Mouse (Mus musculus) lung, embryonic 14.5 days (tissue): ENCODE data around the gene Cacna1g. TPM values are rescaled to one million over a fixed set of nuclear protein-coding genes. Genes with fewer than 3 reads are reported as not detected.

Experiments used
- ATAC-seq: fragments of 200-750 bp; cut with Nextera tagmentation; 2 replicates; pipeline ENCODE4 v1.8.0; 2017; ENCODE audit warnings: mild to moderate bottlenecking, moderate TSS enrichment, moderate library complexity; ENCODE audit not compliant: insufficient read depth
- DNase-seq: peaks from one replicate; pipeline ENCODE4 v3.0.0-alpha.2; 2015
- H3K27ac ChIP-seq: fragments of 300-500 bp; sonication (generic); 2 replicates; pipeline ENCODE4 v1.5.1; 2014; ENCODE audit warnings: low read depth, mild to moderate bottlenecking, moderate library complexity
- H3K27me3 ChIP-seq: fragments of 300-500 bp; sonication (generic); 2 replicates; pipeline ENCODE4 v1.6.1; 2014; ENCODE audit warnings: low read length, control low read depth; ENCODE audit not compliant: insufficient read depth
- H3K36me3 ChIP-seq: fragments of 300-500 bp; sonication (generic); 2 replicates; pipeline ENCODE4 v1.6.1; 2014; ENCODE audit warnings: control low read depth; ENCODE audit not compliant: insufficient read depth
- H3K4me1 ChIP-seq: fragments of 300-500 bp; sonication (generic); 2 replicates; pipeline ENCODE4 v1.6.1; 2014; ENCODE audit warnings: antibody characterized with exemption, control low read depth; ENCODE audit not compliant: insufficient read depth
- H3K4me2 ChIP-seq: fragments of 300-500 bp; sonication (generic); 2 replicates; pipeline ENCODE4 v1.6.1; 2014; ENCODE audit warnings: mild to moderate bottlenecking
- H3K4me3 ChIP-seq: fragments of 300-500 bp; sonication (generic); 2 replicates; pipeline ENCODE4 v1.5.1; 2014; ENCODE audit warnings: low read depth, low read length
- H3K9ac ChIP-seq: fragments of 300-500 bp; sonication (generic); 2 replicates; pipeline ENCODE4 v1.6.1; 2014
- H3K9me3 ChIP-seq: fragments of 300-500 bp; sonication (generic); 2 replicates; pipeline ENCODE4 v1.6.1; 2016; ENCODE audit warnings: low read depth, low read length, control low read depth
- CTCF ChIP-seq: IDR thresholded peaks from 2 replicates; pipeline ENCODE4 v1.5.1; 2016; ENCODE audit warnings: antibody characterized with exemption, low read depth
- WGBS: fragments of 180-500 bp; shearing (Covaris S2); extraction: QIAGEN DNeasy Blood & Tissue Kit; methylation state at CpG from one replicate; pipeline ENCODE4 v1.1.7; 2014; 5-methylcytosine and 5-hydroxymethylcytosine counted together
- polyA plus RNA-seq: library from polyadenylated mRNA; unstranded; fragments of >200 nt; fragmentation: Nextera tagmentation; extraction: Ambion mirVana; gene quantifications from 2 replicates; pipeline ENCODE4 v1.2.1, GENCODE M21; 2014

Cacna1g gene
- polyA plus RNA-seq, 1 experiment from 2014 or later, result 12.9 TPM

DNA sequence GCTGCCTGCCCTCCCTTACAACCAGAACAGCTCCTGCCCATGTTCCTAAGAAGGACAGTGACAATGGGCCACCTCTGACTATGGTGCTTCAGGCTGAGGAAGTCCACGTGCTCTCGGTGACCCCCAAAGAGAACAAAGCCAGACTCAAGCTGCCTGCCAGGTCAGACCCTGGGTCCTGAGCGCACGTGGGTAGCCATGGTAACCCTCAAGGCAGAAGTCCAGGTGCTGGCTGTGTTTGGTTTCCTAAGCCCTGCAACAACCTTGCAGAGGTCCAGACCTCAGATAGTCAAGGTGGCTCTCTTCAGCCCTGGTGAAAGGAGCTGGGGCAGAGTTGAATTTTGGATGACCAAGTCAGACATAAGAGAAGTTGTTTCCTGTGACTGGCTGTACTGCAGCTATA is 15.7 kb upstream of the Cacna1g start:
- no peak overlapping the region for H3K4me2 ChIP-seq
- H3K27ac ChIP-seq, result no peak overlapping the region
- H3K4me3 ChIP-seq, result no peak overlapping the region
- peaks cover 11% of the 10 kb centered on the region; the same call in 1 of the 2 replicates for H3K4me1 ChIP-seq
- ATAC-seq (no peak), DNase-seq (peak; percentile 19)
- no peak for TF ChIP-seq CTCF
- 28% methylated on average over 4 of the region's 4 CpGs for WGBS
- no peaks in the 10 kb centered on the region for H3K9me3 ChIP-seq
- peaks cover 8% of the 10 kb centered on the region for H3K36me3 ChIP-seq
- H3K9ac ChIP-seq, result no peak overlapping the region
- 0 out of 2 replicates have a peak, but pooled peaks cover 5% of the 10 kb centered on the region for H3K27me3 ChIP-seq

DNA sequence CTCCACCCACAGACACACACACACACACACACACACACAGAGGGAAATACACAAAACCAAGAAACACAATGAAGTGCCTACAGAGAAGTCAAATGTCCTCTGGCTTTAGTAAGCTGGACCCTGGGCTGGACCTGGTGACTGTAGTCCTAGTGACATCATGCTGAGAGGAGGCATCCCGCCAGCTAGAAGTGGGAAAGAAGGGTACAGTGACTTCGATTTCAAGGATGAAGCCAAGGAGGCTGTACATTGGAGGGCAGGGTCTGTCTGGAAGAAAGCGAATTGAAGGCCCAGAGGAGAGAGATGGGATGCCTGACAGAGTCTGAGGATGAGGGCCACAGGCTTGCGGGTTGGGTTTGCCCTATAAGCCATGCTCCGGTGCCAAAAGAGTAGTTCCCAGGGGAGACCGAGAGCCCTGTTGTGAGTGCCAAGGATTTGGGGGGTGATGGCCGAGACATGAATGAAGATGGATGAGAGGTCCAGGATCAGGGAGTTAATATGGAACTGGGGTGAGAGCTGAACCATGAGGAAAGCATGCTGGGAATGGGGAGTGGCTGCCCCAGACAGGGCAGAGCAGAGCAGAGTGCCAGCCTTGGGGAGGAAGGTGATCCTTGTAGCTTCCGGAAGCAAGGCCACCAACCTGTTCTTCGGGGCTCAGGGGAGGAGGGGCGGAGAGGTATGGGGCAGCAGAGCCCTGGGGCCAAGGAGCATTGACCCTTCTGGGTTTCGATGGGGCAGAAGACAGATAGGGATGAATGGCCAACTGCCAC is 15.0 kb upstream of the Cacna1g start:
- Histone ChIP-seq H3K4me3 (no peak overlapping the region), H3K4me2 (no peak overlapping the region), H3K4me1 (0 out of 2 replicates have a peak, but pooled peaks cover 10% of the 10 kb centered on the region), H3K27me3 (0 out of 2 replicates have a peak, but pooled peaks cover 5% of the 10 kb centered on the region), H3K36me3 (peaks cover 6% of the 10 kb centered on the region), H3K9ac (no peak overlapping the region), H3K9me3 (no peaks in the 10 kb centered on the region), H3K27ac (no peak overlapping the region)
- 86% methylated on average over 11 of the region's 11 CpGs for WGBS
- ATAC-seq (no peak), DNase-seq (no peak)
- TF ChIP-seq CTCF, result no peak

DNA sequence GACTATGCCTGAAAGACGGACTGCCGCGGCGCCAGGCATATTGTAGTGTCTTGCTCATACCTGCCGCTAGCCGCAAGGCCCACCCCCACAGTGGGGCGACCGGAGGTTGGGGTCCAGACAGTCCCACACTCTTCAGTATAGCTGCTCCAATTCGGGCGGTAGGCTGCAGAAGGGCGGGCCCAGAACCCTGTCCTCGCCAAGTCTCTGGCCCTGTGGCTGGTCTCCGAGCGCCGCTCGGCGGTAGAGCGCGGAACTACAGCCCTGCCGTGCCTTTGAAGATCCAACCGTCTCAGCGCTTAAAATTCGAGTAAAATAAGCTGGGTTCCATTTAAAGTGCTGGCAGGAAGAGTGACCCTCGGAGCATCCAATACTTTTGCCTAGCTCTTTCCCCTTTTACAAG is 12.0 kb upstream of the Cacna1g start, which contains the start of gene Spata20:
TSS of gene Spata20 (minus strand) at position 179 of the 400 bp plus-strand sequence.
- 0 out of 2 replicates have a peak, but pooled peaks cover 5% of the 10 kb centered on the region for H3K27me3 ChIP-seq
- H3K9me3 ChIP-seq, result no peaks in the 10 kb centered on the region
- H3K9ac ChIP-seq, result no peak within 1 kb of the TSS
- 0 out of 2 replicates have a peak, but pooled peaks cover 1% of the 10 kb centered on the region for H3K4me1 ChIP-seq
- peak; percentile 98 for TF ChIP-seq CTCF
- no peak within 1 kb of the TSS for H3K27ac ChIP-seq
- peak; percentile 87 for ATAC-seq
- H3K36me3 ChIP-seq, result no peaks in the 10 kb centered on the region
- DNase-seq, result peak; percentile 92
- H3K4me3 ChIP-seq, result peak within 1 kb of the TSS; percentile 15
- under 1% methylated on average over 24 of the region's 24 CpGs for WGBS
- H3K4me2 ChIP-seq, result peak within 1 kb of the TSS; percentile 48; the same call in 1 of the 2 replicates

DNA sequence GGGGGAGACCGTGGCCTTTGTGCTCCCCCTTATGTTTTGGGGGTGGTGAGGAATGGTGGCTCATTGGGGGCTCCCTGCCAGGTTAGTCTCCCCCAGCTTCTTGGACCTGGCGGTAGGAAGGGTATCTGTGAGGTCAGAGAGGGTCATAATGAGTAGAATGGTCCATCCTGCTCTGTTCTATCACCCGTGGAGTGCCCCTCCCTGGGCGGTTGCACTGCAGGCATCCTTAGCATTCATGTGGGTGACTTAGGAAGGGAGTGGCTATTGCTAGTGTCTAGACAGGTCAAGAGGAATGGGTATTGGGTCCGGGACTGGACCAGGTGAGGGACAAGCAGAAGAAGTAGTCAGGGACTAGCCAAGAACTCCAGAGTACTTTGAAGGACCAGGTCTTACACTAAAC is 11.2 kb upstream of the Cacna1g start:
- no peaks in the 10 kb centered on the region for H3K4me1 ChIP-seq
- H3K9me3 ChIP-seq, result no peaks in the 10 kb centered on the region
- 0 out of 2 replicates have a peak, but pooled peaks cover 5% of the 10 kb centered on the region for H3K27me3 ChIP-seq
- H3K9ac ChIP-seq, result no peak overlapping the region
- H3K4me3 ChIP-seq, result no peak overlapping the region
- no peak overlapping the region for H3K4me2 ChIP-seq
- DNase-seq (no peak), ATAC-seq (no peak)
- no peaks in the 10 kb centered on the region for H3K36me3 ChIP-seq
- no peak overlapping the region for H3K27ac ChIP-seq
- TF ChIP-seq CTCF, result no peak
- 74% methylated on average over 5 of the region's 5 CpGs for WGBS

DNA sequence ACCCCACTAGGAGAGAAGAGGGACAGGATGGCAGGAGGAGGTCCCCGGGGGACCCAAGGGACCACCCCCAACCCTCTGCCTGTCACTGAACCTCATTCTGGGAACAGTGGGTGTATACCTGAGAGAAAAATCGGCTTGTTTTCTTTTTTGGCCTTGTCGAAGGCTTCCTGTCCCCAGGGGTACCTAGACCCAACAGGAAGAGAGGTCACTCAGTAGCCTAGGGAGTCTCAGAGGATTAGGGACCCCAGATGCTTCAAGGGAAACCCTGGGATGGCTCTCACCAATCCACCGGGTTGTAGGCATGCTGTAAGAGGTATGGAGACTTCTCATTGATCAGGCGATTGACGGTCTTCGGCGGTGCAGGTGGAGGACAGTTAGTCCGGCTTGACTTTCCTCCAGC is 10.6 kb upstream of the Cacna1g start:
- Histone ChIP-seq H3K9me3 (no peaks in the 10 kb centered on the region), H3K27me3 (0 out of 2 replicates have a peak, but pooled peaks cover 5% of the 10 kb centered on the region), H3K36me3 (no peaks in the 10 kb centered on the region), H3K4me3 (no peak overlapping the region), H3K4me1 (no peaks in the 10 kb centered on the region), H3K4me2 (no peak overlapping the region), H3K9ac (no peak overlapping the region), H3K27ac (no peak overlapping the region)
- 89% methylated on average over 9 of the region's 9 CpGs for WGBS
- no peak for TF ChIP-seq CTCF
- no peak for ATAC-seq
- no peak for DNase-seq

DNA sequence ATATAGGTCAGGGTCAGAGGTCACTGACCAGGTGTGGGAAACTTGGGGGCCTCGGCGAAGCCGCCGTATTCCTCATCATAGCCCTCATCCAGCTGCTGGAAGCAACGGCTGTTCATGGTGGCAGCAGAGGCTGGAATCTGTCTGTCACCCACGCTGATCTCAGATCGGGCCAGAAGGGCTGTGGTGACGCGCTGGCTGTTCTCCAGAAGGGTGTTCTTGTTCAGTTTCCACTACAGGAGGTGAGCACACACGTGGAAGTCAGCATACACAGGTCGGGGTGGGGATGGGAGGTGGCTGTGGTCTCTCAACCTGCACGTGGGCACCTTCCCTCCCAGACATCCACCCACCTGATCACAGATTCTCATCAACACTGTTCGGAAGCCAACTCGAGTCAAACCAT is 9.9 kb upstream of the Cacna1g start:
- no peak for TF ChIP-seq CTCF
- no peak for ATAC-seq
- Histone ChIP-seq H3K4me3 (no peak overlapping the region), H3K9me3 (no peaks in the 10 kb centered on the region), H3K4me2 (no peak overlapping the region), H3K27me3 (0 out of 2 replicates have a peak, but pooled peaks cover 5% of the 10 kb centered on the region), H3K36me3 (no peaks in the 10 kb centered on the region), H3K27ac (no peak overlapping the region), H3K9ac (no peak overlapping the region), H3K4me1 (no peaks in the 10 kb centered on the region)
- DNase-seq, result no peak
- 77% methylated on average over 14 of the region's 14 CpGs for WGBS

DNA sequence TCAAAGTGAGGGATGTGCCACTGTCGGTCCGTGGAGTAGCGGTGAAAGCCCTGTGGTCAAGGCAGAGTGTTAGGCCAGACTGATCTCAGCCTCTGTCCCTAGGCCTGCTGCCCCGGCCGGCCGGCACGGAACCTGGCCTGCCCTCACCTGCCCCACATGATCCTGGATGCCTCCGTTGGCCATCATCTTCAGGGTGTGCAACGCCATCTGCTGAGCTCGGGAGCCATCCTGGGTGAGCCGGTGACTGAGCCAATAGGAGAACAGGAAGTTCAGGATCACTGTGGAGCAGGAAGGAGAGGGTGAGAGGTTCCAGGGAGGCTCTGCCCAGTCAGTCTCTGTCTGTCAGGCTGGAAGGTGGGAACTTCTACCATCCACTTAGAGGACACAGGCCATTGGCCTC is 9.4 kb upstream of the Cacna1g start:
- Histone ChIP-seq H3K4me1 (no peaks in the 10 kb centered on the region), H3K27ac (no peak overlapping the region), H3K36me3 (no peaks in the 10 kb centered on the region), H3K4me2 (no peak overlapping the region), H3K9ac (no peak overlapping the region), H3K4me3 (no peak overlapping the region), H3K27me3 (0 out of 2 replicates have a peak, but pooled peaks cover 5% of the 10 kb centered on the region), H3K9me3 (no peaks in the 10 kb centered on the region)
- no peak for DNase-seq
- no peak for TF ChIP-seq CTCF
- no peak for ATAC-seq
- 70% methylated on average over 11 of the region's 11 CpGs for WGBS
